Comparison of ENCODE assay signal across 21 mouse cellular contexts in genomic region chr16:87691102-87691501, GRCm38 (mm10).
"Had no signal": no experiment of that assay in that cellular context is flagged by ENCODE, and none has a peak within 500 bp of the region (broad histone marks: within the 10 kb centered on the region; RNA-seq: fewer than 3 reads in every experiment).

No protein-coding gene starts in this region.

- H3K4me1 ChIP-seq: midbrain, embryonic 13.5 days; neural tube, embryonic 13.5 days had no signal

- H3K4me3 ChIP-seq: left cerebral cortex, adult 2 months; liver, embryonic 15.5 days; lung, embryonic 15.5 days; megakaryocyte, embryonic 14.5 days; midbrain, embryonic 10.5 days; midbrain, embryonic 13.5 days; myocyte; neural tube, embryonic 13.5 days had no signal

- H3K9ac ChIP-seq: liver, embryonic 15.5 days; lung, embryonic 15.5 days; midbrain, embryonic 13.5 days; neural tube, embryonic 13.5 days had no signal

- H3K36me3 ChIP-seq: liver, embryonic 15.5 days; lung, embryonic 15.5 days; midbrain, embryonic 10.5 days; midbrain, embryonic 13.5 days; neural tube, embryonic 13.5 days had no signal

- H3K4me2 ChIP-seq: liver, embryonic 11.5 days; liver, embryonic 15.5 days; lung, embryonic 15.5 days; midbrain, embryonic 13.5 days; neural tube, embryonic 13.5 days had no signal

- H3K9me3 ChIP-seq: liver, embryonic 15.5 days; lung, embryonic 15.5 days; megakaryocyte, embryonic 14.5 days; midbrain, embryonic 10.5 days; midbrain, embryonic 13.5 days; neural tube, embryonic 13.5 days had no signal

- ATAC-seq: midbrain, embryonic 13.5 days; midbrain, embryonic 16.5 days had no signal

- DNase-seq: kidney, adult 9 months; kidney, postnatal 14 days; kidney, postnatal 4 days; lung, adult 18-20 months; lung, postnatal 10 days; lung, postnatal 36 days; retina, postnatal 1 day; thymus, adult 2 months; thymus, postnatal 14 days; thymus, postnatal 4 days had no signal

- H3K27ac ChIP-seq: left cerebral cortex, adult 2 months; liver, embryonic 15.5 days; lung, embryonic 15.5 days; midbrain, embryonic 10.5 days; midbrain, embryonic 13.5 days; neural tube, embryonic 13.5 days; stomach, postnatal 0 days had no signal

- H3K27me3 ChIP-seq: liver, embryonic 15.5 days; lung, embryonic 15.5 days; megakaryocyte, embryonic 14.5 days; midbrain, embryonic 13.5 days; neural tube, embryonic 13.5 days had no signal
